Mouse (Mus musculus) embryonic fibroblast, embryonic 13.5 days (primary cell): Measurements from ENCODE around the gene Zfhx3.

Experiments
- CTCF ChIP-seq: IDR thresholded peaks from 2 replicates; pipeline ENCODE4 v1.5.1; 2011; ENCODE audit warnings: mild to moderate bottlenecking, control low read depth, low read length, moderate library complexity, borderline replicate concordance; ENCODE audit not compliant: insufficient read depth
- POLR2A ChIP-seq: IDR thresholded peaks from 2 replicates; pipeline ENCODE4 v1.6.1; 2011; ENCODE audit warnings: low read depth, mild to moderate bottlenecking, control low read depth, low read length, moderate library complexity

DNA sequence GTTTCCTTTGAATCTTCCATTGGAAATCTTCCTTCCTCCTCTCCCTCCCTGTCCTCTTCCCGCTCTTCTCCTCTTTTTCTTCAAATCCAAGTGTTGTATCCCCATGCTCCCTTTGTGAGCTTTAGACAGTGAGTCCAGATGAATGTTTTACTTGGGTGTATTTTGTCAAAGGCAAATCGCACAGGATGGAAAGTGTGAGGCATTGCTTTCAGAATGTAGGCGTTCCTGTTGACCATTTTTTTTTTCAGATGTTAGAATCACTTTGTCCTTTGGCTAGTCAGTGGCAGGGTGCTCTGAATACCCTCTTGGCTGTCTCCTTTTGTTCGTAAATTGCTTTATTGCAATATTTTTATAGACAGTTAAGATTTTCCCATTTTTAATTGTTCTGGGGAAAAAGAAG lies 245.6 kb downstream of the Zfhx3 start:
- TF ChIP-seq CTCF: no peak
- TF ChIP-seq POLR2A: no peak
